Mouse (Mus musculus): ENCODE data around the gene Mmp25. TPM values are rescaled to one million over a fixed set of nuclear protein-coding genes. Genes with fewer than 3 reads are reported as not detected.
A peak's percentile ranks its signal among the peaks of the same experiment; 100 is the strongest.

The Mmp25 gene
- polyA plus RNA-seq, 1 experiment: not detected

DNA sequence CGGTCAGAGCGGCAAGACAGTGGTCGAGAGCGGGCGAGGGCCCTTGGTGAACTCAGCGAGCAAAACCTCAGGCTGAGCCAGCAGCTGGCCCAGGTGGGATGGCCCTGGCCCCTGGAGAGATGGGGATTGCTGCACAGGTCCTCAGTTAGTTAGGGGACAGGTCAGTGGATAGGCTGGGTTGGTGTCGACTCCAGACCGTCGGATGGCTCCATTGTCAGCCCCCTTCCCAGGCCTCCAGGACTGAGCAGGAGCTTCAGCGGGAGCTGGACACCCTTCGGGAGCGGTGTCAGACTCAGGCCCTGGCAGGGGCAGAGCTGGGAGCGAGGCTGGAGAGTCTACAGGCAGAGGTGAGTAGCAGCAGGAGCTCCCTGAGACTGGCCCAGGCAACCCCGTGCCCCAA is 20.4 kb upstream of the Mmp25 start:
- TF ChIP-seq GATA1 (IDR thresholded peaks at IDR 0.05; ENCODE audit: borderline replicate concordance, low read length) (no peak), FLI1 (IDR thresholded peaks at IDR 0.05; ENCODE audit: low read length) (no peak)
- no peaks in the 10 kb centered on the region for H3K9me3 ChIP-seq
- peaks cover 47% of the 10 kb centered on the region for H3K36me3 ChIP-seq (replicated peaks; ENCODE audit: low read length)
- peaks cover 22% of the 10 kb centered on the region for H3K4me1 ChIP-seq
- H3K4me3 ChIP-seq (replicated peaks): no peak overlapping the region
- H3K27me3 ChIP-seq (replicated peaks): peaks cover 30% of the 10 kb centered on the region

DNA sequence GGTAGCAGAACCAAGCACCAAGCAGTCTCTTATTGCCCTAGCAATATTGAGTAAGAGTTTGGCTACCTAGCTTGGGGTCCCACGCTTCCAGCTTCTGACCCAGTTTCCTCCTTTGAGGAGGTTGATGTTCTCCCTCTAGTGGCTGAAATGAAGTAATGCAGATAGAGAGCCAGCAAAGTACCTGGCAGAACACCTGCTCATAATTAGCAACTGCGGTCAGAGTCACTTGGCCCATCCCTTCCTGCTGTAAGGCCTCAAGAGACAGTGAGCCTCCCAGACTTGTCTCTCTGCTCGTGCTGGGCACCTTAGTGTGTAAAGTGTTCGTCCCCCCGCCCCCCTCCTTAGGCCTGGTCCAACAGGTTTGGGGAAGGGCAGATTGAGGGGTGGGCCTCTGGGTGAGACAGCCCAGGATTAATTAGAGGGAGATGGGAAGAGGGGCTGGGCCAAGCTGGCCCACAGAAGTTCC is 19.5 kb upstream of the Mmp25 start:
- peaks cover 38% of the 10 kb centered on the region for H3K36me3 ChIP-seq (replicated peaks; ENCODE audit: low read length)
- no peak overlapping the region for H3K4me3 ChIP-seq (replicated peaks)
- TF ChIP-seq GATA1 (IDR thresholded peaks at IDR 0.05; ENCODE audit: borderline replicate concordance, low read length) (no peak), FLI1 (IDR thresholded peaks at IDR 0.05; ENCODE audit: low read length) (no peak)
- H3K9me3 ChIP-seq: no peaks in the 10 kb centered on the region
- H3K4me1 ChIP-seq: peaks cover 26% of the 10 kb centered on the region
- peaks cover 39% of the 10 kb centered on the region for H3K27me3 ChIP-seq (replicated peaks)

DNA sequence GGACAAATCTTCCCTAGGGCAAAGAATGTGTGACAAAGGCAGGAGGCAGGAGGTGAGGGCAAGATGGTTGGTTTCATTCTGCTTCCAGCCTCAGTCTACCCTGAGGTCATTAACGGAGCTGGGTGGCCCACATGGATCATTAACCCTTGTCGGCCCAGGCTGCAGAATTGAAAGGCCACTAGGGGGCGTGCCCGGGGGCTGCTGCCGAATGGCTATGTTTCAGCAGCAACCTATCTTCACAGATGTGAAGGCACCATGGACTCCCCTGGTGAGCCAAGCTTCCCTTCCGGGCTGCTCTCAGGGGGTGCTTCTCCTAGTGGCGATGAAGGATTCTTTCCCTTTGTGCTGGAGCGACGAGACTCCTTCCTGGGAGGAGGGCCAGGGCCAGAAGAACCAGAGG is 16.4 kb upstream of the Mmp25 start:
- Histone ChIP-seq H3K27me3 (replicated peaks) (peaks cover 59% of the 10 kb centered on the region), H3K4me3 (replicated peaks) (peak overlapping the region; percentile 73), H3K36me3 (replicated peaks; ENCODE audit: low read length) (peaks cover 7% of the 10 kb centered on the region), H3K4me1 (peaks cover 26% of the 10 kb centered on the region), H3K9me3 (no peaks in the 10 kb centered on the region)
- TF ChIP-seq FLI1 (IDR thresholded peaks at IDR 0.05; ENCODE audit: low read length) (no peak), GATA1 (IDR thresholded peaks at IDR 0.05; ENCODE audit: borderline replicate concordance, low read length) (no peak)

DNA sequence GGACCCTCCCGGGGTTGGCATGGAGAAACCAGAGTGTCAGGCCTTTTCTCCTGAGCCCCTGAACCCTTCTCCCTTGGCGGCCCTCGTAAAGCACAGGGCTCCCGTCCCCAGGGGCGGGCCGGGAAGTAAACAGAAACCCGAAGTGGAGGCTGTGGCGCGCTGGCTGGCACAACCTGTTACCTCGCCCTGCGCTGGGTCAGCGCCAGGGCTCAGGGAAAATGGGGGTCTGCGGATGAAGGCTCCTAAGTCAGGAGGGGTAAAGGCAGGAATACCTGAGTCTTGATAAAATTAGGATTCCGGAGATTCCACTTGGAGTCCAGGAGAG is 15.8 kb upstream of the Mmp25 start:
- Histone ChIP-seq H3K27me3 (replicated peaks) (peaks cover 64% of the 10 kb centered on the region), H3K4me1 (peaks cover 26% of the 10 kb centered on the region), H3K36me3 (replicated peaks; ENCODE audit: low read length) (peaks cover 2% of the 10 kb centered on the region), H3K4me3 (replicated peaks) (peak overlapping the region; percentile 83), H3K9me3 (no peaks in the 10 kb centered on the region)
- no peak for TF ChIP-seq FLI1 (IDR thresholded peaks at IDR 0.05; ENCODE audit: low read length)
- TF ChIP-seq GATA1 (IDR thresholded peaks at IDR 0.05; ENCODE audit: borderline replicate concordance, low read length): no peak

DNA sequence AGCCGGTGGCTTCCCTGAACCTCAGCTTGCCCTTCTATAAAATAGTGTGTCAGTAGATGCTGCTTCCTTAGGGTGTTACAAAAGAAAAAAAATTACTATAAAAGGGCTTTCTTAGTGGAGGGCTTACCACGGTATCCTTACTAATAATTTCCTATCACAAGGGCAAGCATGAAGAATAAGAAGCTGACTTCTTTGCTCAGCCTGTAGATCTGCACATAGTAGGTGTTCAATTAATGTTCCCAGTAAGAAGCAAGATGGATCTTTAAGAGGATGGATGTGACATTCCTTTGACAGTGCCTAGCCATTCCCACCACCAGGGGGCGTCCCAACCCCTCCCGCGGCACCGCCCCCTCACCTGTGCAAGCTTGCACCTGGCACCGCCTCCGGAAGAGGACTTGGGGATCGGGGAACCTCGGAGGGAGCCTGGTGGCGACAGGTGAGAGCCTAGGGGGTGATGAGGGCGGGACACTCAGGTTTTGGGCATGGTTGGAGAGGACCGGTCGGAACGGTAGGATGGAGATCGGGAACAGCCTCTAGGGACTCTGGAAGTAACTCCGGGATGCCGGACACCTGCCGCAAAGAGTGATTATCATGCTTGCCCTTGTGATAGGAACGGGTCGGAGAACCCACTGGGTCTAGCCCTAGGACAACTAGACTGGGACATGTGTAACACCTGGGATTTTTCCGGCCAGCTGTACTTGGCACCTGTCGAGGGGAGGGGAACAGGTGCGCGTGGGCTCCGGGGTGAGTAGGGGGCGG is 15.2 kb upstream of the Mmp25 start, which contains the start of gene Bicdl2:
Bicdl2 (plus strand) TSS at position 390 of the 759 bp plus-strand sequence.
- H3K4me3 ChIP-seq (replicated peaks): peak within 1 kb of the TSS; percentile 83
- H3K36me3 ChIP-seq (replicated peaks; ENCODE audit: low read length): no peaks in the 10 kb centered on the region
- no peaks in the 10 kb centered on the region for H3K9me3 ChIP-seq
- no peak for TF ChIP-seq FLI1 (IDR thresholded peaks at IDR 0.05; ENCODE audit: low read length)
- TF ChIP-seq GATA1 (IDR thresholded peaks at IDR 0.05; ENCODE audit: borderline replicate concordance, low read length): no peak
- H3K27me3 ChIP-seq (replicated peaks): peaks cover 69% of the 10 kb centered on the region
- H3K4me1 ChIP-seq: peaks cover 26% of the 10 kb centered on the region

DNA sequence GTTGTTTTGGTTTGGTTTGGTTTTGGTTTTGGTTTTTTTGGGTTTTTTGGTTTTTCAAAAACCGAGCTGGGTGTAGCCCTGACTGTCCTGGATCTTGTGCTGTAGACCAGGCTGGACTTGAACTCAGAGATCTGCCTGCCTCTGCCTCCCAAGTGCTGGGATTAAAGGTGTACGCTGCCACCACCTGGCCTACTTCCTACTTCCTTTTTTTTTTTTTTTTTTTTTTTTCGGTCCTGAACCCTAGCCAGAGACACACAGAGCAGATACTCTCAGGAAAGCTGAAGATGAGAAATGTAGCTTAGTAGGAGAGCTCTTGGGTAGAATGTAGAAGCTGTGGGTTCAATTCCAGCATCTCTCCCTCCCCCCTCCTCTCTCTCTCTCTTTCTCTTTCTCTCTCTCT is 13.4 kb upstream of the Mmp25 start:
- H3K27me3 ChIP-seq (replicated peaks): peaks cover 77% of the 10 kb centered on the region
- H3K9me3 ChIP-seq: no peaks in the 10 kb centered on the region
- TF ChIP-seq GATA1 (IDR thresholded peaks at IDR 0.05; ENCODE audit: borderline replicate concordance, low read length) (no peak), FLI1 (IDR thresholded peaks at IDR 0.05; ENCODE audit: low read length) (no peak)
- H3K4me1 ChIP-seq: peaks cover 19% of the 10 kb centered on the region
- no peaks in the 10 kb centered on the region for H3K36me3 ChIP-seq (replicated peaks; ENCODE audit: low read length)
- H3K4me3 ChIP-seq (replicated peaks): no peak overlapping the region

DNA sequence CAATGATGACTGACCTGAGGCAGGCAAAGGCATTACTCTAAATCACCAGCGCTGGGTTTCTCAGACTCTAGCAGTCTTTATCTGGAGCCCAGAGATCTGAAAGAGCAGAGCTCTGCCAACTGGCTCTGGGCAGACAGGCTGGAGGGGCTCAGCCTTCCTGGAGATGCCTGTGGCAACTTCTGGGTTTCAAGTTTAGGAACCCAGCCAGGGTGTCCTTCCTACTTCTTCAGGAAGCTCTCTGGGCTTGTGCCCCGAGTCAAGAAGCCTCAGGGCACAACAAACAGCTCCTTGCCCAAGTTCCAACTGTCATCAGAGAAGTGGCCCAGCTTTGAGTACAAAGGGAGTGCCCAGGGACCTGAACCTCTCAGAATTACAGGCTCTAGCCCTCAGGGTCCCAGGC is 9.3 kb upstream of the Mmp25 start:
- H3K9me3 ChIP-seq: no peaks in the 10 kb centered on the region
- TF ChIP-seq GATA1 (IDR thresholded peaks at IDR 0.05; ENCODE audit: borderline replicate concordance, low read length): no peak
- TF ChIP-seq FLI1 (IDR thresholded peaks at IDR 0.05; ENCODE audit: low read length): no peak
- no peaks in the 10 kb centered on the region for H3K36me3 ChIP-seq (replicated peaks; ENCODE audit: low read length)
- H3K4me1 ChIP-seq: no peaks in the 10 kb centered on the region
- peaks cover 46% of the 10 kb centered on the region for H3K27me3 ChIP-seq (replicated peaks)
- no peak overlapping the region for H3K4me3 ChIP-seq (replicated peaks)

DNA sequence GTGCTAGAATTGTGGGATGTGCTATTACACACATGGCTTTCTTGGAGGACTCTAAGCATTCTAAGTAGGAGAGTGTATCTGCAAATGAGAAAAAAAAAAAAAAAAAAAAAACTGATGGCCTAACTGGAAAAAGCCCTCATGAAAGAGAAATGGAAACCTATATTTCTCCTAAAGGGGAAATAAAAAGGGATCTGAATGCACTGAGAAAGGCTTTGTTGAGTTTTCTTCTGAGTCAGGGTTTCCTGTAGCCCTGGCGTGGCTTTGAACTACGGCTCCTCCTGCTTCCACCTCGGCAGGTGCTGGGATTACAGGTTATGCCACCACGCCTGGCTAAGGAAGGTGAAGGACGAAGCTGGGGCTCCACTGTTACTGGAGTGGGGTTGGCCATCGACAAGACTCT is 8.9 kb upstream of the Mmp25 start:
- Histone ChIP-seq H3K36me3 (replicated peaks; ENCODE audit: low read length) (no peaks in the 10 kb centered on the region), H3K9me3 (no peaks in the 10 kb centered on the region), H3K4me3 (replicated peaks) (no peak overlapping the region), H3K4me1 (no peaks in the 10 kb centered on the region), H3K27me3 (replicated peaks) (peaks cover 46% of the 10 kb centered on the region)
- TF ChIP-seq FLI1 (IDR thresholded peaks at IDR 0.05; ENCODE audit: low read length) (no peak), GATA1 (IDR thresholded peaks at IDR 0.05; ENCODE audit: borderline replicate concordance, low read length) (no peak)

DNA sequence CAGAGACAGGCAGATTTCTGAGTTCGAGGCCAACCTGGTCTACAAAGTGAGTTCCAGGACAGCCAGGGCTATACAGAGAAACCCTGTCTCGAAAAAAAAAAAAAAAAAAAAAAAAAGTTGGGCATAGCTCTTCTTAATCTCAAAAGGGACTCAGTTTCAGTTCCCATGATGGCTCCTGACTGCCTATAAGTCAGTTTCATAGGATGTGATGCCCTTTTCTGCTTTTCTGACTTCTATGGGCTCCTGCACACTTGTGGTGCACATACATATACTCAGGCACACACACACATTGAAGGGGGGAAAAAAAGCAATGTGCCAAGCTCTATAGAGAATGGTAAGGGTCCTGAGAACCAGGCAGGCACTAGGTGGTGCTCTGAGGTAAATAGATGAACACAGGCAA is 8.2 kb upstream of the Mmp25 start:
- TF ChIP-seq GATA1 (IDR thresholded peaks at IDR 0.05; ENCODE audit: borderline replicate concordance, low read length) (no peak), FLI1 (IDR thresholded peaks at IDR 0.05; ENCODE audit: low read length) (no peak)
- peaks cover 43% of the 10 kb centered on the region for H3K27me3 ChIP-seq (replicated peaks)
- H3K9me3 ChIP-seq: no peaks in the 10 kb centered on the region
- no peaks in the 10 kb centered on the region for H3K4me1 ChIP-seq
- no peak overlapping the region for H3K4me3 ChIP-seq (replicated peaks)
- no peaks in the 10 kb centered on the region for H3K36me3 ChIP-seq (replicated peaks; ENCODE audit: low read length)

DNA sequence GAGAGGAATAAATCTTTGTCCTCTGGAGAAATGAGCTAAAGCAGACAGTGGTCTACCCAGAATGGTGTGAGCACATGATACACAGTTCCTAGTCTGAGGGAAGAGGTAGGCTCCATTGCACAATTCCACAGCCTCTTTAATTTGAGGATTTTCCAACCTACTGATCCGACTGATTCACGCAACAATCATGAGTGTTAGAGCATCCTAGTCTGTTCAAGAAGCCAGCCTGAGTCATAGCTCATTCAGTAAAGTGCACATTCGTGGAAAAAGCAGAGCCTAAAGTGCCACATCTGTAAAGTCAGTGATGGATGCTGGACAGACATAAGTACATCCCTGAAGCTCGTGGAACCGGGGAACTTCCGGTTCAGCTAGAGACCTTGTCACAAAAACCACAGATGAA is 6.3 kb upstream of the Mmp25 start:
- H3K27me3 ChIP-seq (replicated peaks): peaks cover 39% of the 10 kb centered on the region
- TF ChIP-seq FLI1 (IDR thresholded peaks at IDR 0.05; ENCODE audit: low read length) (no peak), GATA1 (IDR thresholded peaks at IDR 0.05; ENCODE audit: borderline replicate concordance, low read length) (no peak)
- H3K9me3 ChIP-seq: no peaks in the 10 kb centered on the region
- H3K4me3 ChIP-seq (replicated peaks): no peak overlapping the region
- H3K36me3 ChIP-seq (replicated peaks; ENCODE audit: low read length): no peaks in the 10 kb centered on the region
- H3K4me1 ChIP-seq: no peaks in the 10 kb centered on the region
